ENCODE assay signal across 8 mouse cellular contexts in the genomic region with DNA sequence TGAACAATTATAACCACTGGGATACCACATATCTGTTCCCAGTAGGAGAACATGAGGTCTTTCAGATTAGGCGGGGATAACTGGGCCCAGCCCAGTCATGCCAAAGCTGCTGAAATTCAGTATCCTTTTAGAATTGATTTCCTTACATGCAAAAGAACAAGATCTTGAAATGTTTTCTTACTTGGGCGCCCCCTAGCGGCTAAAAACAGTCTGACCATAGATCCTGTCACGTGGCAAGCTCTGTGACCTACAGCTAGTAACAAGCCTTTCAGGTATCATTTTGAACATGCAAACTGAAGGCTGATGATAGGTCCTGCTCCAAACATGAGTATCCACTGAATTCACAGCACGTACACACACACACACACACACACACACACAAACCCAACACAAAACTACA. TPM values are rescaled to one million over a fixed set of nuclear protein-coding genes. Genes with fewer than 3 reads are reported as not detected.
DNase-seq lines count a peak whose midpoint lies in the region; ATAC-seq lines count a peak whose summit lies in the region.

No protein-coding gene starts in this region.

- peak; percentile 52 for DNase-seq in ovary, postnatal 10 days (ENCODE audit: low spot score)
- DNase-seq in ovary, adult 18-20 months (ENCODE audit: low spot score): no peak
- peak; percentile 85 for DNase-seq in brain, adult 2 months (ENCODE audit: low read depth, low spot score)
- peak; percentile 50 to 72 for DNase-seq in frontal cortex, postnatal 10 days (ENCODE audit: low spot score in 2 of 2)
- peak; percentile 81 to 88 for DNase-seq in kidney, postnatal 36 days
- peak; percentile 75 to 81 for DNase-seq in lung, adult 18-20 months
- peak; percentile 58 for DNase-seq in skeletal muscle tissue, adult 2 months (ENCODE audit: low read depth, low spot score)

- no peak for ATAC-seq in erythroblast, adult 5-6 weeks (replicated peaks; ENCODE audit: low FRiP score, poor library complexity, severe bottlenecking)

RNA-seq across cellular contexts. Expression of a gene that starts 7.1 kb away (rescaled TPM):
- 15.6 TPM in 1 of 2 replicates, not detected in the other for total RNA-seq in erythroblast, adult 5-6 weeks (2015; ENCODE audit: low replicate concordance)
- 0.28 and 0.51 TPM in 2 replicates for total RNA-seq in erythroblast, adult 5-6 weeks (2017; ENCODE audit: low replicate concordance)

RNA-seq across cellular contexts. Expression of a gene that starts 11.7 kb away (rescaled TPM):
- total RNA-seq in erythroblast, adult 5-6 weeks (2015; ENCODE audit: low replicate concordance): 2.5 and 5.0 TPM in 2 replicates
- total RNA-seq in erythroblast, adult 5-6 weeks (2017; ENCODE audit: low replicate concordance): 1.0 and 2.1 TPM in 2 replicates

RNA-seq across cellular contexts. Expression of a gene that starts 25.8 kb away (rescaled TPM):
- 137 and 180 TPM in 2 replicates for total RNA-seq in erythroblast, adult 5-6 weeks (2015; ENCODE audit: low replicate concordance)
- total RNA-seq in erythroblast, adult 5-6 weeks (2017; ENCODE audit: low replicate concordance): 26.9 and 37.0 TPM in 2 replicates

RNA-seq across cellular contexts. Expression of a gene that starts 35.7 kb away (rescaled TPM):
- not detected in 2 replicates for total RNA-seq in erythroblast, adult 5-6 weeks (2015; ENCODE audit: low replicate concordance)
- 0.09 TPM in 1 of 2 replicates, not detected in the other for total RNA-seq in erythroblast, adult 5-6 weeks (2017; ENCODE audit: low replicate concordance)

RNA-seq across cellular contexts. Expression of a gene that starts 38.5 kb away (rescaled TPM):
- not detected in 2 replicates for total RNA-seq in erythroblast, adult 5-6 weeks (2015; ENCODE audit: low replicate concordance)
- not detected in 2 replicates for total RNA-seq in erythroblast, adult 5-6 weeks (2017; ENCODE audit: low replicate concordance)
